ENCODE assay signal across 8 mouse cellular contexts in the genomic region with DNA sequence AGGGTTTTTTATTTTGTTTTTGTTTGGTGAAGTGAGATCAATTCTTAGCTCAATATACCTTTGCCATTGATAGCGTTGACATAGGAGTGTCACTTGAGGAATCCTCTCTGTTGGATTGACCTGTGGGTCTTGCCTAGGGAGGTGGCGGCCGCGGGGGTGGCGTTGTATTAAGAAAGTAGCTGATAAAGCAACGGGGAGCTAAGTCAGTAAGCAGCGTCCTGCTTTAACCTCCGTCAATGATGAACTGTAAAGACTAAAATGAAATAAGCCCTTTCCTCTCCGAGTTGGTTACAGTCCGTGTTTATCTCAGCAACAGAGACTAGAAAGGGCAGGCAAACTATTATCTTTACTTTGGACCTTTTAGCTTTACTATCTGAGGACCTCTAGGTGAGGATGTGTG. TPM values are rescaled to one million over a fixed set of nuclear protein-coding genes. Genes with fewer than 3 reads are reported as not detected.
A peak's percentile ranks its signal among the peaks of the same experiment; 100 is the strongest.
DNase-seq lines count a peak whose midpoint lies in the region; ATAC-seq and TF ChIP-seq lines count a peak whose summit lies in the region.

No protein-coding gene starts in this region.

- peaks cover 0 to 6% of the 10 kb centered on the region in 2 experiments; a peak in 1 of 4 replicates for H3K36me3 ChIP-seq in MEL (ENCODE audit: control insufficient read depth in 1 of 2, insufficient read depth in 2 of 2, low read length in 2 of 2)
- 0 out of 2 replicates have a peak, but pooled peaks cover 3% of the 10 kb centered on the region for H3K36me3 ChIP-seq in liver, postnatal 0 days (replicated peaks; ENCODE audit: insufficient read depth, low read length)

- H3K79me2 ChIP-seq in MEL (ENCODE audit: control insufficient read depth, insufficient read depth, low read length, poor library complexity) = peaks cover 6% of the 10 kb centered on the region

- H3K4me1 ChIP-seq in MEL (ENCODE audit: control insufficient read depth in 1 of 2, insufficient read depth in 2 of 2, low read length in 2 of 2) = peaks cover 0 to 5% of the 10 kb centered on the region in 2 experiments; a peak in 2 of 4 replicates
- peaks cover 14% of the 10 kb centered on the region for H3K4me1 ChIP-seq in liver, postnatal 0 days (ENCODE audit: insufficient read depth)

- no peaks in the 10 kb centered on the region for H3K27me3 ChIP-seq in MEL (ENCODE audit: control insufficient read depth in 1 of 2, insufficient read depth in 2 of 2, low read length in 2 of 2)
- no peaks in the 10 kb centered on the region for H3K27me3 ChIP-seq in liver, postnatal 0 days (ENCODE audit: insufficient read depth, low read length)

- no peaks in the 10 kb centered on the region for H3K9me3 ChIP-seq in MEL (replicated peaks; ENCODE audit: insufficient read depth, low read length)
- H3K9me3 ChIP-seq in liver, postnatal 0 days (ENCODE audit: low read length) = no peaks in the 10 kb centered on the region

- peak; percentile 29 for DNase-seq in kidney, adult 18-20 months
- no peak for DNase-seq in kidney, adult 11 months
- peak; percentile 53 for DNase-seq in MEL (ENCODE audit: low read depth, low spot score)
- peak; percentile 30 for DNase-seq in liver, postnatal 0 days
- DNase-seq in urinary bladder, postnatal 4 days (ENCODE audit: low spot score in 2 of 2) = no peak

- no peak for TF ChIP-seq EP300 in MEL (IDR thresholded peaks at IDR 0.05; ENCODE audit: low read depth in 1 of 2, low read length in 2 of 2)
- TF ChIP-seq EP300 in liver, postnatal 0 days (IDR thresholded peaks at IDR 0.05; ENCODE audit: low read depth) = no peak

- 6% methylated on average over 10 of the region's 10 CpGs for WGBS in liver, postnatal 0 days (ENCODE audit: insufficient replicate concordance)

- no peak for TF ChIP-seq RAD21 in MEL (IDR thresholded peaks at IDR 0.05; ENCODE audit: low read depth, low read length)

- ATAC-seq in erythroblast, adult 5-6 weeks (replicated peaks; ENCODE audit: low FRiP score, poor library complexity, severe bottlenecking) = peak; percentile 33
- peak; percentile 3 for ATAC-seq in inflammation-experienced regulatory T-cells, adult 6 months
- ATAC-seq in liver, postnatal 0 days = peak; percentile 4
- no peak for ATAC-seq in activated CD4-positive, CD25-positive, alpha-beta regulatory T cell, adult 4 months

- TF ChIP-seq POLR2A in MEL (IDR thresholded peaks at IDR 0.05; ENCODE audit: control insufficient read depth in 1 of 2, insufficient read depth in 1 of 2, low read depth in 1 of 2, low read length in 2 of 2, poor library complexity in 1 of 2) = no peak

- peak overlapping the region; percentile 35 for H3K9ac ChIP-seq in MEL (ENCODE audit: control insufficient read depth, low read depth, low read length, poor library complexity, severe bottlenecking)
- peak overlapping the region; percentile 98 for H3K9ac ChIP-seq in liver, postnatal 0 days (replicated peaks)

- peak overlapping the region; percentile 2; the same call in 1 of the 2 replicates for H3K27ac ChIP-seq in MEL (ENCODE audit: control insufficient read depth, low read depth, low read length)
- peak overlapping the region; percentile 99; the same call in 1 of the 2 replicates for H3K27ac ChIP-seq in liver, postnatal 0 days (ENCODE audit: low read depth)

- H3K4me2 ChIP-seq in liver, postnatal 0 days (ENCODE audit: low read depth, low read length) = peak overlapping the region; percentile 91

- no peak for TF ChIP-seq CTCF in MEL (IDR thresholded peaks at IDR 0.05 in 2 of 3, conservative IDR thresholded peaks at IDR 0.05 in 1 of 3; ENCODE audit: control insufficient read depth in 1 of 3, insufficient read depth in 1 of 3, low read depth in 2 of 3, low read length in 3 of 3, poor library complexity in 1 of 3, severe bottlenecking in 1 of 3)
- no peak for TF ChIP-seq CTCF in liver, postnatal 0 days (IDR thresholded peaks at IDR 0.05; ENCODE audit: low read depth)

- H3K4me3 ChIP-seq in MEL (ENCODE audit: control insufficient read depth in 1 of 2, insufficient read depth in 1 of 2, low read depth in 2 of 2, low read length in 2 of 2) = peak overlapping the region; percentile 90 to 91
- H3K4me3 ChIP-seq in liver, postnatal 0 days (ENCODE audit: low read depth, low read length) = peak overlapping the region; percentile 94

TF ChIP-seq in MEL, 35 proteins besides CTCF, POLR2A, EP300 and RAD21:
- no peak for TF ChIP-seq BHLHE40 (IDR thresholded peaks at IDR 0.05; ENCODE audit: borderline replicate concordance, low read depth, low read length)
- TF ChIP-seq POLR2AphosphoS5 (IDR thresholded peaks at IDR 0.05; ENCODE audit: borderline replicate concordance, low read depth, low read length) = no peak
- no peak for TF ChIP-seq ZC3H11A (IDR thresholded peaks at IDR 0.05; ENCODE audit: low read depth, low read length)
- TF ChIP-seq E2F4 (IDR thresholded peaks at IDR 0.05; ENCODE audit: borderline replicate concordance, low read depth, low read length) = no peak
- no peak; the same call in 1 of the 2 replicates for TF ChIP-seq MAX (IDR thresholded peaks at IDR 0.05; ENCODE audit: low read length)
- TF ChIP-seq NRF1 (IDR thresholded peaks at IDR 0.05; ENCODE audit: insufficient read depth, low read depth, low read length, poor library complexity, severe bottlenecking) = no peak

RNA-seq across cellular contexts. Expression of a gene that starts 0.5 kb away (rescaled TPM):
- 2.9 and 4.0 TPM in 2 replicates for total RNA-seq in MEL (2012; rRNA removed)
- polyA plus RNA-seq in MEL (2012; ENCODE audit: insufficient read depth in 1 of 2, insufficient read length in 2 of 2, low read depth in 1 of 2, low replicate concordance in 2 of 2, missing spikeins in 1 of 2) = 1 to 10 TPM in 1 of 2 experiments, not detected in 1; 8.4 TPM
- total RNA-seq in erythroblast, adult 5-6 weeks (2015; ENCODE audit: low replicate concordance) = 19.4 and 25.3 TPM in 2 replicates
- total RNA-seq in erythroblast, adult 5-6 weeks (2017; ENCODE audit: low replicate concordance) = 26.7 and 34.3 TPM in 2 replicates
- 100 to 1,000 TPM in 2 of 3 experiments, 10 to 100 TPM in 1; 95.6 to 217 (median 139) TPM for polyA plus RNA-seq in inflammation-experienced regulatory T-cells, adult 6 months (2017; shearing (Covaris generic))
- polyA plus RNA-seq in liver, postnatal 0 days (2015; fragmentation: Nextera tagmentation; extraction: Ambion mirVana) = 3.9 and 4.3 TPM in 2 replicates
- 100 to 1,000 TPM; 103 to 143 TPM for polyA plus RNA-seq in activated CD4-positive, CD25-positive, alpha-beta regulatory T cell, adult 4 months (2017; shearing (Covaris generic))

Comparison
In these comparisons a context has a peak if more than half of its experiments do, and no peak if none do; other contexts are left out.
1. DNase-seq: peak in kidney, adult 18-20 months (single experiment), MEL (single experiment) and liver, postnatal 0 days (single experiment); none in kidney, adult 11 months (single experiment) and urinary bladder, postnatal 4 days (0 of 2).
2. RNA of a gene that starts 0.5 kb away (polyA plus RNA-seq): 103 to 143 TPM in activated CD4-positive, CD25-positive, alpha-beta regulatory T cell, adult 4 months and 95.6 to 217 TPM in inflammation-experienced regulatory T-cells, adult 6 months; 8.4 TPM in MEL and 3.9 to 4.3 TPM in liver, postnatal 0 days; every median in the first group is over 10 times any median in the second.